Mouse (Mus musculus): ENCODE data around the gene Abhd6.

Abhd6 gene

GRCm38 (mm10) chr14:8032087-8032944, 29.6 kb downstream of the Abhd6 start:
- Histone ChIP-seq H3K36me3 (ENCODE audit: control insufficient read depth, insufficient read depth, low read length, poor library complexity, severe bottlenecking) (no peaks in the 10 kb centered on the region; the same call in 1 of the 2 replicates), H3K27me3 (ENCODE audit: control insufficient read depth, insufficient read depth, low read length, poor library complexity, severe bottlenecking) (no peaks in the 10 kb centered on the region)
- no peak for DNase-seq (ENCODE audit: low read depth, low spot score)

- Histone ChIP-seq H3K27me3 (ENCODE audit: control insufficient read depth, insufficient read depth, low read length, poor library complexity, severe bottlenecking) (no peaks in the 10 kb centered on the region), H3K36me3 (ENCODE audit: control insufficient read depth, insufficient read depth, low read length, poor library complexity, severe bottlenecking) (no peaks in the 10 kb centered on the region; the same call in 1 of the 2 replicates)
- no peak for DNase-seq (ENCODE audit: low read depth, low spot score)
Observed at GRCm38 (mm10) chr14:8034561-8034960, 31.9 kb downstream of the Abhd6 start.

GRCm38 (mm10) chr14:8035951-8036350, 33.2 kb downstream of the Abhd6 start:
- Histone ChIP-seq H3K36me3 (ENCODE audit: control insufficient read depth, insufficient read depth, low read length, poor library complexity, severe bottlenecking) (no peaks in the 10 kb centered on the region; the same call in 1 of the 2 replicates), H3K27me3 (ENCODE audit: control insufficient read depth, insufficient read depth, low read length, poor library complexity, severe bottlenecking) (no peaks in the 10 kb centered on the region)
- no peak for DNase-seq (ENCODE audit: low read depth, low spot score)

DNA sequence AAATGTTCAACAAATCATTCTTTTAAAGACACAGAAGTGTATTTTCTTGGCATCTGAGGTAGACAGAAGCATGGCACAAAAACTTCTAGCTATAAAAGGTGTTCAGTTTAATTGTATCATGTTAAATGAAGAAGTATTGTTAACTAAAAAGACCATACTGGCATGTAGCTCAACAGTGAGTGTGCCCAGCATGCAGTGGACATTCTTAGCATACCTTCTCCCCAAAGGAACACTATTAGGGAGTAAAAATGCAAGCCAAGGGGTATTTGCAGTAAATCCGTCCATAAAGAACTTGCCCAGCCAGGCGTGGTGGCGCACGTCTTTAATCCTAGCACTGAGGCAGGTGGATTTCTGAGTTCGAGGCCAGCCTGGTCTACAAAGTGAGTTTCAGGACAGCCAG, 33.7 kb downstream of the Abhd6 start:
- Histone ChIP-seq H3K36me3 (ENCODE audit: control insufficient read depth, insufficient read depth, low read length, poor library complexity, severe bottlenecking) (no peaks in the 10 kb centered on the region; the same call in 1 of the 2 replicates), H3K27me3 (ENCODE audit: control insufficient read depth, insufficient read depth, low read length, poor library complexity, severe bottlenecking) (no peaks in the 10 kb centered on the region)
- DNase-seq (ENCODE audit: low read depth, low spot score), result no peak

GRCm38 (mm10) chr14:8038150-8038549, 35.4 kb downstream of the Abhd6 start:
- no peaks in the 10 kb centered on the region for H3K27me3 ChIP-seq (ENCODE audit: control insufficient read depth, insufficient read depth, low read length, poor library complexity, severe bottlenecking)
- no peaks in the 10 kb centered on the region; the same call in 1 of the 2 replicates for H3K36me3 ChIP-seq (ENCODE audit: control insufficient read depth, insufficient read depth, low read length, poor library complexity, severe bottlenecking)
- DNase-seq (ENCODE audit: low read depth, low spot score), result no peak

- Histone ChIP-seq H3K36me3 (ENCODE audit: control insufficient read depth, insufficient read depth, low read length, poor library complexity, severe bottlenecking) (no peaks in the 10 kb centered on the region; the same call in 1 of the 2 replicates), H3K27me3 (ENCODE audit: control insufficient read depth, insufficient read depth, low read length, poor library complexity, severe bottlenecking) (no peaks in the 10 kb centered on the region)
- DNase-seq (ENCODE audit: low read depth, low spot score), result no peak
Observed at GRCm38 (mm10) chr14:8038791-8039448, 36.2 kb downstream of the Abhd6 start.

DNA sequence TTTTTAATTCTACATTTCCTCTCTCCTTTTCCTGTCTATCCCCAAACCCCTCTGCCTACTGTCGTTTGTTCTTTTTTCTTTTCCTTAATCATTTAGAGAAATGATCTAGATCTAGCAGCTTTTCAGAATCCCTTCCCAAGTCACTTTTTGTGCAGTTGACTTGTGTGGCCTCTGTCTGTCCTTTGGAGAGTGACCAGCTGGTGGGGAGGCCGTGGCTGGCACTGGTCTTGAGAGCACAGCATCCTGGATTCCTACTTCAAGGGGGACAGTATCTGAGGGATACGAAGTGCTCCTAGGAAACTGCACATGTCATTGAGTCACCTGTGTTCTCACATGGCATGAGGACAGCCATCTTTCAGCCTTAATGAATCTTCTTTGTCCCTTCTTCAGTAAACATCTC, 37.5 kb downstream of the Abhd6 start:
- Histone ChIP-seq H3K36me3 (ENCODE audit: control insufficient read depth, insufficient read depth, low read length, poor library complexity, severe bottlenecking) (no peaks in the 10 kb centered on the region; the same call in none of the 2 replicates), H3K27me3 (ENCODE audit: control insufficient read depth, insufficient read depth, low read length, poor library complexity, severe bottlenecking) (no peaks in the 10 kb centered on the region)
- DNase-seq (ENCODE audit: low read depth, low spot score), result no peak

GRCm38 (mm10) chr14:8040911-8041678, 38.4 kb downstream of the Abhd6 start:
- H3K36me3 ChIP-seq (ENCODE audit: control insufficient read depth, insufficient read depth, low read length, poor library complexity, severe bottlenecking), result no peaks in the 10 kb centered on the region; the same call in none of the 2 replicates
- no peak for DNase-seq (ENCODE audit: low read depth, low spot score)
- H3K27me3 ChIP-seq (ENCODE audit: control insufficient read depth, insufficient read depth, low read length, poor library complexity, severe bottlenecking), result no peaks in the 10 kb centered on the region

- no peak for DNase-seq (ENCODE audit: low read depth, low spot score)
- H3K36me3 ChIP-seq (ENCODE audit: control insufficient read depth, insufficient read depth, low read length, poor library complexity, severe bottlenecking), result no peaks in the 10 kb centered on the region; the same call in 1 of the 2 replicates
- no peaks in the 10 kb centered on the region for H3K27me3 ChIP-seq (ENCODE audit: control insufficient read depth, insufficient read depth, low read length, poor library complexity, severe bottlenecking)
Observed at GRCm38 (mm10) chr14:8042120-8042519, 39.4 kb downstream of the Abhd6 start.

- Histone ChIP-seq H3K27me3 (ENCODE audit: control insufficient read depth, insufficient read depth, low read length, poor library complexity, severe bottlenecking) (no peaks in the 10 kb centered on the region), H3K36me3 (ENCODE audit: control insufficient read depth, insufficient read depth, low read length, poor library complexity, severe bottlenecking) (no peaks in the 10 kb centered on the region; the same call in 1 of the 2 replicates)
Observed at GRCm38 (mm10) chr14:8042577-8042976, 39.9 kb downstream of the Abhd6 start.

DNA sequence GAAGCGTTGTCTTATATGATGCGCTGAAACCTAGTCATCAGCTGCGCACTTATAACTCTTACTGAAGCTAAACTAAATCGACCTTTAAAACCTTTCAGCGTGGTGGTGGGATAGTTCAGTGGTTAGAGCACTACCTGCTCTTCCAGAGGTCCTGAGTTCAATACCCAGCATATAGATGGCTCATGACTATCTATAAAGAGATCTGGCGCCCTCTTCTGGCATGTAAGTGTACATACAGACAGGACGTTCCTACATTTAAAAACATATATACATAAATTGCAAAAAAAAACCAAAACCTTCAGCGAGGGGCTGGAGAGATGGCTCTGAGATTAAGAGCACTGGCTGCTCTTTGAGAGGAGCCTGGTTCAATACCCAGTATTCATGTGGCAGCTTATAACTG, 41.6 kb downstream of the Abhd6 start:
- Histone ChIP-seq H3K27me3 (ENCODE audit: control insufficient read depth, insufficient read depth, low read length, poor library complexity, severe bottlenecking) (no peaks in the 10 kb centered on the region), H3K36me3 (ENCODE audit: control insufficient read depth, insufficient read depth, low read length, poor library complexity, severe bottlenecking) (no peaks in the 10 kb centered on the region; the same call in 1 of the 2 replicates)
- peak; percentile 73 for DNase-seq (ENCODE audit: low read depth, low spot score)

More at GRCm38 (mm10) chr14:8042577-8042976, 39.9 kb downstream of the Abhd6 start:
- no peak for DNase-seq (ENCODE audit: low read depth, low spot score)

- DNase-seq (ENCODE audit: low read depth, low spot score), result peak; percentile 27
- no peaks in the 10 kb centered on the region for H3K27me3 ChIP-seq (ENCODE audit: control insufficient read depth, insufficient read depth, low read length, poor library complexity, severe bottlenecking)
- H3K36me3 ChIP-seq (ENCODE audit: control insufficient read depth, insufficient read depth, low read length, poor library complexity, severe bottlenecking), result no peaks in the 10 kb centered on the region; the same call in 1 of the 2 replicates
Observed at GRCm38 (mm10) chr14:8044786-8045185, 42.1 kb downstream of the Abhd6 start.

GRCm38 (mm10) chr14:8045187-8045846, 42.6 kb downstream of the Abhd6 start:
- DNase-seq (ENCODE audit: low read depth, low spot score), result no peak
- H3K36me3 ChIP-seq (ENCODE audit: control insufficient read depth, insufficient read depth, low read length, poor library complexity, severe bottlenecking), result no peaks in the 10 kb centered on the region; the same call in 1 of the 2 replicates
- no peaks in the 10 kb centered on the region for H3K27me3 ChIP-seq (ENCODE audit: control insufficient read depth, insufficient read depth, low read length, poor library complexity, severe bottlenecking)

GRCm38 (mm10) chr14:8046839-8047238, 44.1 kb downstream of the Abhd6 start:
- H3K36me3 ChIP-seq (ENCODE audit: control insufficient read depth, insufficient read depth, low read length, poor library complexity, severe bottlenecking), result no peaks in the 10 kb centered on the region; the same call in 1 of the 2 replicates
- no peak for DNase-seq (ENCODE audit: low read depth, low spot score)

More at GRCm38 (mm10) chr14:8046839-8047238, 44.1 kb downstream of the Abhd6 start:
- no peaks in the 10 kb centered on the region for H3K27me3 ChIP-seq (ENCODE audit: control insufficient read depth, insufficient read depth, low read length, poor library complexity, severe bottlenecking)

Data from splenic B cell, adult 2 months (primary cell).